Mouse (Mus musculus) MEL (cell line): Measurements from ENCODE around the gene Fmc1. TPM values are rescaled to one million over a fixed set of nuclear protein-coding genes. Genes with fewer than 3 reads are reported as not detected.
A peak's percentile ranks its signal among the peaks of the same experiment; 100 is the strongest.

Experiments
- DNase-seq: peaks from one replicate; pipeline ENCODE4 v3.0.0; 2011; ENCODE audit warnings: low read depth, low spot score
- H3K27ac ChIP-seq: 2 replicates; pipeline ENCODE4 v1.5.1; 2012; ENCODE audit warnings: low read depth, mild to moderate bottlenecking, control low read depth, low read length, moderate library complexity; ENCODE audit not compliant: control insufficient read depth
- H3K27me3 ChIP-seq, 2 experiments: fragments of 150-350 bp in 1 of 2; sonication (generic) in 1 of 2; 2 replicates each; pipeline ENCODE4 v1.6.1; 2012; ENCODE audit warnings: low read length in 2 of 2, mild to moderate bottlenecking in 2 of 2, improper control_type of control experiment in 1 of 2, moderate library complexity in 1 of 2; ENCODE audit not compliant: insufficient read depth in 2 of 2, control insufficient read depth in 1 of 2
- H3K36me3 ChIP-seq, 2 experiments: 2 replicates each; pipeline ENCODE4 v1.6.1; 2012 to 2014; ENCODE audit warnings: low read length in 2 of 2, improper control_type of control experiment in 1 of 2, inconsistent platforms in 1 of 2, mild to moderate bottlenecking in 1 of 2; ENCODE audit not compliant: insufficient read depth in 2 of 2, control insufficient read depth in 1 of 2
- H3K4me1 ChIP-seq, 2 experiments: fragments of 150-350 bp in 1 of 2; sonication (generic) in 1 of 2; 2 replicates each; pipeline ENCODE4 v1.6.1; 2012; ENCODE audit warnings: low read length in 2 of 2, improper control_type of control experiment in 1 of 2, mild to moderate bottlenecking in 1 of 2; ENCODE audit not compliant: insufficient read depth in 2 of 2, control insufficient read depth in 1 of 2
- H3K4me3 ChIP-seq, 2 experiments: fragments of 150-350 bp in 1 of 2; sonication (generic) in 1 of 2; 2 replicates each; pipeline ENCODE4 v1.5.1; 2012; ENCODE audit warnings: low read depth in 2 of 2, low read length in 2 of 2, mild to moderate bottlenecking in 2 of 2, moderate library complexity in 2 of 2, control low read depth in 1 of 2, improper control_type of control experiment in 1 of 2; ENCODE audit not compliant: control insufficient read depth in 1 of 2, insufficient read depth in 1 of 2
- H3K79me2 ChIP-seq: 2 replicates; pipeline ENCODE4 v1.6.1; 2012; ENCODE audit warnings: mild to moderate bottlenecking, low read length, moderate library complexity; ENCODE audit not compliant: control insufficient read depth, poor library complexity, insufficient read depth
- H3K9ac ChIP-seq: 2 replicates; pipeline ENCODE4 v1.6.1; 2012; ENCODE audit warnings: low read depth, mild to moderate bottlenecking, control low read depth, low read length, moderate library complexity; ENCODE audit not compliant: control insufficient read depth, poor library complexity, severe bottlenecking
- H3K9me3 ChIP-seq: fragments of 150-350 bp; sonication (generic); replicated peaks from 2 replicates; pipeline ENCODE4 v1.6.1; 2012; ENCODE audit warnings: mild to moderate bottlenecking, low read length, improper control_type of control experiment, moderate library complexity; ENCODE audit not compliant: insufficient read depth
- BHLHE40 ChIP-seq: IDR thresholded peaks from 2 replicates; pipeline ENCODE4 v1.6.1; 2012; ENCODE audit warnings: low read depth, mild to moderate bottlenecking, inconsistent platforms, low read length, improper control_type of control experiment, borderline replicate concordance
- E2F4 ChIP-seq: IDR thresholded peaks from 2 replicates; pipeline ENCODE4 v1.6.1; 2011; ENCODE audit warnings: low read depth, low read length, improper control_type of control experiment, borderline replicate concordance
- ELF1 ChIP-seq: IDR thresholded peaks from 2 replicates; pipeline ENCODE4 v1.6.1; 2014; ENCODE audit warnings: low read depth, mild to moderate bottlenecking, inconsistent platforms, low read length, improper control_type of control experiment, moderate library complexity
- EP300 ChIP-seq, 2 experiments: IDR thresholded peaks; 2 replicates each; pipeline ENCODE4 v1.6.1; 2011; ENCODE audit warnings: improper control_type of control experiment in 2 of 2, low read length in 2 of 2, low read depth in 1 of 2, mild to moderate bottlenecking in 1 of 2
- ETS1 ChIP-seq: IDR thresholded peaks from 2 replicates; pipeline ENCODE4 v1.6.1; 2012; ENCODE audit warnings: low read depth, mild to moderate bottlenecking, inconsistent platforms, low read length, improper control_type of control experiment, moderate library complexity
- GABPA ChIP-seq: IDR thresholded peaks from 2 replicates; pipeline ENCODE4 v1.6.1; 2012; ENCODE audit warnings: low read depth, mild to moderate bottlenecking, inconsistent platforms, low read length, improper control_type of control experiment, moderate library complexity
- JUND ChIP-seq: IDR thresholded peaks from 2 replicates; pipeline ENCODE4 v1.6.1; 2011; ENCODE audit warnings: low read depth, mild to moderate bottlenecking, improper control_type of control experiment, low read length
- KAT2A ChIP-seq: conservative IDR thresholded peaks from 2 replicates; pipeline ENCODE4 v1.6.1; 2012; ENCODE audit warnings: low read depth, low read length, improper control_type of control experiment, inconsistent platforms
- MAX ChIP-seq: IDR thresholded peaks from 2 replicates; pipeline ENCODE4 v1.6.1; 2011; ENCODE audit warnings: low read length, improper control_type of control experiment
- MAZ ChIP-seq: IDR thresholded peaks from 2 replicates; pipeline ENCODE4 v1.6.1; 2012; ENCODE audit warnings: low read depth, mild to moderate bottlenecking, inconsistent platforms, low read length, improper control_type of control experiment
- MEF2A ChIP-seq: IDR thresholded peaks from 2 replicates; pipeline ENCODE4 v1.6.1; 2014; ENCODE audit warnings: low read depth, mild to moderate bottlenecking, inconsistent platforms, low read length, improper control_type of control experiment; ENCODE audit not compliant: poor library complexity, insufficient replicate concordance, severe bottlenecking; ENCODE audit errors: extremely low read depth
- NELFE ChIP-seq: IDR thresholded peaks from 2 replicates; pipeline ENCODE4 v1.6.1; 2011; ENCODE audit warnings: low read depth, low read length, improper control_type of control experiment
- POLR2A ChIP-seq, 2 experiments: IDR thresholded peaks; 2 replicates each; pipeline ENCODE4 v1.6.1; 2011 to 2012; ENCODE audit warnings: low read length in 2 of 2, mild to moderate bottlenecking in 2 of 2, control low read depth in 1 of 2, improper control_type of control experiment in 1 of 2, low read depth in 1 of 2, moderate library complexity in 1 of 2; ENCODE audit not compliant: control insufficient read depth in 1 of 2, insufficient read depth in 1 of 2, poor library complexity in 1 of 2
- POLR2AphosphoS2 ChIP-seq: IDR thresholded peaks from 2 replicates; pipeline ENCODE4 v1.6.1; 2011; ENCODE audit warnings: low read length, improper control_type of control experiment
- TAL1 ChIP-seq: IDR thresholded peaks from 2 replicates; pipeline ENCODE4 v1.6.1; 2012; ENCODE audit warnings: mild to moderate bottlenecking, inconsistent platforms, low read length, moderate library complexity, mixed read lengths
- UBTF ChIP-seq: IDR thresholded peaks from 2 replicates; pipeline ENCODE4 v1.6.1; 2012; ENCODE audit warnings: low read depth, mild to moderate bottlenecking, inconsistent platforms, low read length, improper control_type of control experiment, moderate library complexity, borderline replicate concordance; ENCODE audit not compliant: insufficient read depth
- USF1 ChIP-seq: IDR thresholded peaks from 2 replicates; pipeline ENCODE4 v1.6.1; 2014; ENCODE audit warnings: low read depth, mild to moderate bottlenecking, inconsistent platforms, low read length, improper control_type of control experiment, moderate library complexity
- USF2 ChIP-seq, 2 experiments: IDR thresholded peaks; 2 replicates each; pipeline ENCODE4 v1.6.1; 2011 to 2012; ENCODE audit warnings: improper control_type of control experiment in 2 of 2, low read length in 2 of 2, borderline replicate concordance in 1 of 2, inconsistent platforms in 1 of 2, low read depth in 1 of 2, mild to moderate bottlenecking in 1 of 2; ENCODE audit not compliant: insufficient read depth in 1 of 2
- ZMIZ1 ChIP-seq: IDR thresholded peaks from 2 replicates; pipeline ENCODE4 v1.6.1; 2012; ENCODE audit warnings: low read depth, mild to moderate bottlenecking, inconsistent platforms, low read length, improper control_type of control experiment, moderate library complexity
- ZNF384 ChIP-seq: IDR thresholded peaks from 2 replicates; pipeline ENCODE4 v1.6.1; 2012; ENCODE audit warnings: low read depth, mild to moderate bottlenecking, inconsistent platforms, low read length, improper control_type of control experiment
- polyA plus RNA-seq, 2 experiments: library from polyadenylated mRNA; stranded (reverse) in 1 of 2; unstranded in 1 of 2; fragments of >175 nt in 1 of 2; fragments of >200 nt in 1 of 2; gene quantifications; 2 replicates each; pipeline versions ENCODE4 v1.2.1 to v1.2.4; 2012; ENCODE audit warnings: low replicate concordance in 2 of 2, low read depth in 1 of 2; ENCODE audit not compliant: insufficient read length in 2 of 2, insufficient read depth in 1 of 2, missing spikeins in 1 of 2
- total RNA-seq: library from RNA; depleted of rRNA; stranded (reverse); fragments of 300-350 nt; gene quantifications from 2 replicates; pipeline ENCODE4 v1.2.3, GENCODE M21; 2012

Gene Fmc1
- total and polyA plus RNA-seq, 3 experiments = 86.1 to 124 TPM; not detected in 1

DNA sequence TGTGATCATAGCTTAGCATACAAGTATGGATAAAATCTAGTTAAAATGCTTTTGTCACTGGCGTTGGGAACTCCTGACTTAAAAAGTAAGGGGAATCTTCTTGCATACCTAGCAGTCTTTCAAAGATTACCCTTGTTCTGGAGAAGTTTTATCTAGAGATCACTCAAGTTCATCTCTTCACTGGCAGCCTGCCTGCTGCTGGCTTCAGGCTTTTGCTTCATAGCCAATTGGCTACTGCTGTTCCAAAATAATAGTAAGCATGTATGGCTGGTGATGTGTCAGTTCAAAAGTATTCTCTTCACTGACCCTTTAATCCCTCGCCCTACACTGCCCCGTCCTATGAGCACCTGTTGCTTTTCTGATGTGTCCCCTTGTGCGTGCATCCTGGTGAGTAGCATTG lies 18.1 kb upstream of the Fmc1 start:
- Histone ChIP-seq H3K9me3 (no peaks in the 10 kb centered on the region), H3K4me1 (peaks cover 10 to 15% of the 10 kb centered on the region in 2 experiments), H3K27ac (no peak overlapping the region), H3K9ac (no peak overlapping the region), H3K79me2 (no peaks in the 10 kb centered on the region), H3K36me3 (peaks cover 0 to 16% of the 10 kb centered on the region in 2 experiments; a peak in 3 of 4 replicates), H3K4me3 (no peak overlapping the region), H3K27me3 (no peaks in the 10 kb centered on the region)
- TF ChIP-seq MEF2A (no peak), POLR2AphosphoS2 (no peak), BHLHE40 (no peak), KAT2A (no peak), USF2 (IDR thresholded peaks at IDR 0.05; ENCODE audit: borderline replicate concordance in 1 of 2, insufficient read depth in 1 of 2, low read depth in 1 of 2, low read length in 2 of 2) (no peak), MAX (no peak), MAZ (no peak), E2F4 (no peak), POLR2A (IDR thresholded peaks at IDR 0.05; ENCODE audit: control insufficient read depth in 1 of 2, insufficient read depth in 1 of 2, low read depth in 1 of 2, low read length in 2 of 2, poor library complexity in 1 of 2) (no peak), ETS1 (no peak), EP300 (IDR thresholded peaks at IDR 0.05; ENCODE audit: low read depth in 1 of 2, low read length in 2 of 2) (no peak), UBTF (no peak), ZNF384 (no peak)
- DNase-seq = peak; percentile 46

DNA sequence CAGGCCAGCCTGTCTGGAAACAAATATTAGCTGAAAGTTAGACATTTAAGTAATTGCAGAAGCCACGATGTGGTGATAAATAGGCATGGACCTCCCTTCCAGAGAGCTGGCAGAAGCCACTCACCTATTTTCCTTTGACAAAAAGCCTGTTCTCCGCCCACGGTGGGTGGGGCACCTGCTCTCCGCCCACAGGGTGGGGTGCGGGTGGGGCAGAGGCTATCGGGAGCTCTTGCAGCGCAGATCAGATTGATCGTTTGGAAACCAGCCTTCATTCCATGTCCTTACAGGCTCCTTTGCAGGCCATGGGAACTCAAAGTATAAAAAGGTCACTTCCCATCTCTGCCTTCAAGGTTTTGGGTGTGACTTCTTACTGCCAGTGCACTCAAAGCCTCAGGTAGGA lies 9.5 kb upstream of the Fmc1 start:
- H3K9me3 ChIP-seq = no peaks in the 10 kb centered on the region
- H3K4me1 ChIP-seq = peaks cover 4 to 11% of the 10 kb centered on the region in 2 experiments; a peak in 3 of 4 replicates
- H3K79me2 ChIP-seq = no peaks in the 10 kb centered on the region
- DNase-seq = peak; percentile 64
- H3K9ac ChIP-seq = peak overlapping the region; percentile 34
- H3K36me3 ChIP-seq = peaks cover 0 to 9% of the 10 kb centered on the region in 2 experiments; a peak in 2 of 4 replicates
- no peaks in the 10 kb centered on the region for H3K27me3 ChIP-seq
- no peak overlapping the region for H3K27ac ChIP-seq
- H3K4me3 ChIP-seq = no peak overlapping the region
- TF ChIP-seq E2F4 (no peak), USF1 (no peak), NELFE (no peak), MAX (no peak), JUND (no peak), ZMIZ1 (no peak), TAL1 (no peak), MEF2A (no peak), GABPA (no peak), ZNF384 (no peak), ELF1 (no peak)
